Mouse (Mus musculus) 3T3-L1 (cell line): ENCODE data around the gene Tardbp.

Source experiments
- DNase-seq: peaks from one replicate; pipeline ENCODE4 v3.0.0-alpha.2; 2015; ENCODE audit warnings: low read depth, low spot score

Tardbp gene

GRCm38 (mm10) chr4:148602357-148603120, 24.3 kb downstream of the Tardbp start, which contains the start of gene Masp2:
TSS of gene Masp2 (plus strand) at chr4:148602554.
- DNase-seq: no peak

GRCm38 (mm10) chr4:148601871-148602270, 24.9 kb downstream of the Tardbp start:
- no peak for DNase-seq

DNA sequence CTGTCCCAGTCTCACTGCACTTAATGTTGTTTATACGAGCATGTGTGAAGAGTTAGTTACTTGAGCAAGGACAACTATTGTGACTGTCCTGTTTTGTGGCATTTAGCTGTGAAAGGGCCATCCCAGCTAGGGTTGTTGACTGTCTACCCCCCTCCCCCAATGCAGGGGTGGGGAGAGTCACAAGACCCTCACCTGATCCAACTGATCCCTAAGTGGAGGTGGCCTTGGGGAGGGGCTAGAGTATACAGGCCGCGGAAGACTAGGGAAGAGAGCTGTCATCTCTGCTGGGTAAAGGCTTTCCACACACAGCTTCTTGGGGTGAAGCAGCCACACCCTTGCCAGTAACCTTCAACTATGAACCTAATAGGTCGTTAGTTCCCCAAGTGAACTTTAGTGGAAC, 26.5 kb downstream of the Tardbp start:
- no peak for DNase-seq

DNA sequence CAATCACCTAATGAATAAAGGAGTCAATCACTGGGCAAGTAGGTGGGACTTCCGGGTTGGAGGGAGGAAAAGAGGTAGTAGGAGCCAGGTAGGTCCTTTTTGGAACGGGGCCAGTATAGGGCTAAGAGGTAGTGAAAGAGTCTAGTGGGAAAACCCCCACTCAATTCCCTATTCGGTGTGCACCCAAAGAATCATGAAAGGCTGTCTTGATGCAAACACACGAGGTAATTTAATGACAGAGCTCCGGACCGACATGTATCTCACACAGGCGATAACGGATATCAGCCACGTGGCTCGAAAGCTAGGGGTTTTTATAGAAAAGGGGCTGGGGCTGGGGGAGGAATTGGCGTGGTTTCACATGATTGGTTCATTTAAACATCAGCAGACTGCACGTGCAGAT, 28.0 kb downstream of the Tardbp start:
- no peak for DNase-seq

GRCm38 (mm10) chr4:148596731-148597130, 30.1 kb downstream of the Tardbp start:
- DNase-seq: no peak

DNA sequence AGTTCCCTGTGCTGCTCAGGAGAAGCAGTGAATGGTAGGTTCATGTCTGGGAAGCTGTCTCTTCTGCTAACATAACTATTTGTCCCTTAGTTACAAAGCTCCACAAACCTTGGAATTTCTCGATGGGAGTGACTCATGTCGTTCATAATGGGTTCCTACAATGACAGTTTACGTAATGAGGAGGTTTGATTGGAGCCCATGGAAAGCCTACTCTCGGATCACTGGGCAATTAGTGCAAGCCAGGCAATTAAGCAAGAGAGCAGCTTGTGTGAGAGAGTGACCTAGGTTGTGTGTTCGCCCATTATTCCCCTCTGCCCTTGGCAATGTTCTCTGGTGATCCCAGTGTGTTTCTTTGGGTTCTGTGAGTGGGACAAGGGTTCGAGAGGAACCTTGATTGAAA, 30.9 kb downstream of the Tardbp start:
- DNase-seq: no peak

GRCm38 (mm10) chr4:148593996-148594395, 32.8 kb downstream of the Tardbp start:
- DNase-seq: no peak

DNA sequence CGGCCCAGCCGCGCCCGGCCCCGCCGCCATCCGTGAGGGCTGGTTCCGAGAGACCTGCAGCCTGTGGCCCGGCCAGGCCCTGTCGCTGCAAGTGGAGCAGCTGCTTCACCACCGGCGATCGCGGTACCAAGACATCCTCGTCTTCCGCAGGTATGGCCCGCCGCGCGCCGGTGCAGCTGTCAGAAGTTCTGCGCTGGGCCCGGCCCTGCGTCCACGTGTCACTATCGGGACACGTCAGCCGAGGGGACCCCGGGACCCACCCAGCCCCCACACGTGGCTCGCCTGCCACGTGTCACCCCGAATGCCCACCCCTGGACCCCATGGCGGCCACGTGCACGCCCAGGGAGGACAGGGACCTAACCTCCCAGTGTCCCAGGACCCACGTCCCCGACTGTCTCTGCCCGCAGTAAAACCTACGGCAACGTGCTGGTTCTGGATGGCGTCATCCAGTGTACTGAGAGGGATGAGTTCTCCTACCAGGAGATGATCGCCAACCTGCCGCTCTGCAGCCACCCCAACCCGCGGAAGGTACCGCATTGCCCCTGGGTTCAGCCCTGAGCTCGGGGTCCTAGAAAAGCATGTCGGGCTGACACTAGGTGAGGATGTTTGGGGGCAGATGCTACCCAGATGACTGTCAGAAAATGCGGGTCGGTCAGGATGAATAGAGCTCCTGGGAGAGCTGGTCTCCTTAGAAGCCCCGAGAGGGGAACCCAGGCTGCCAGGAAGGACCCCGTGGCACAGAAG, 35.0 kb downstream of the Tardbp start:
- DNase-seq: peak; percentile 46

DNA sequence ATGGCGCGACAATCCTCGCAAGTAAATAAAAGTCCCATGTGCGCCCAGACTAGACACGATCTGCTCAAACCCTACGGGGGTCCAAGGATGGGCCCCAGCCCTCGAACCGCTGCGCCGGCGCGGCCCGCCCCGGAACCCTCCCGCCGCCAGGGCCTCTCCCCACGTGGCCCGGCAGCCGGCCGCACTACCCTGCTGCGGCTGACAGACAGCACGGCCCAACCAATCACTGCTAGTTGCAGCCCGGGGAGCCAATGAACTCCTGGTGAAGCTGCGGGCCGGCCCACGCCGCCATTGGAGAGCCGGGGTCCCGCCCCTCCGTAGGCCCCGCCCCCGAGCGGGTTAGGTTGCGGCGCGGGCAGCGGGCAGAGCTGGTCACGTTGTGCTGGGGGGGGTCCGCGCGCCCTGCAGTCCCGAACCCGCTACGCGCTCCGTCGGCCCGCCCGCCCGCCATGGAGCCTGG, 35.6 kb downstream of the Tardbp start, which contains the start of gene Srm:
Gene Srm (plus strand): TSS at position 333 of the 460 bp plus-strand sequence.
- DNase-seq: peak; percentile 95

DNA sequence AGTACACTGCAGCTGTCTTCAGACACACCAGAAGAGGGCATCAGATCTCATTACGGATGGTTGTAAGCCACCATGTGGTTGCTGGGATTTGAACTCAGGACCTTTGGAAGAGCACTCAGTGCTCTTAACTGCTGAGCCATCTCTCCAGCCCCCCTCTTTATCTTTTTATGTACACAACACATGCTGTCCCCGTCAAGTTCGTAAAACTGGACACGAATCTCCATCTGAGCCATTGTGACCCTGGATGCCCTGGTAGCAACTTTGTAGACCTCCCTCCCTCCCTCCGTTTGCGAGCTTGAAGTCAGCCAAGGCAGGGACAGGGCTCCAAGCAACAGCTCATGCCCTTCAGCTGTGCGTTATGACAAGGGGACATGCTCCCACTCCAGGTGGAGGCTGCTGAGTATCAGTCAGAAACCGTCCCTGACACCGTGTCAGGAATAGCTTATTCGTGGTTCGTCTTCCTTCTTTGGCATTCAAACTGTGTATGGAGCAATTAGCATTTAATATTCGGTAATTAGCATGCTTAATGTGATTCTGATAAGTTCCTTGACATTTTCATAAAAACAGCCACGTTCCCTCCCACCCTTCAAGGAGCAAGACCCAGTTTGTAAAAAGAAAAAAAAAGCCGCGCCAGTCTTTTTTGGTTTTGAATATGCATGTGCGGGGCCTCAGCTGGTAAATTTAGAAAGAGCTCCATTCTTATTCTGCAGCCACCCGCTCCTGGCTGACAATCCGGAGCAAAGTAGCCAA, 36.2 kb downstream of the Tardbp start:
- DNase-seq: no peak

GRCm38 (mm10) chr4:148589565-148589964, 37.3 kb downstream of the Tardbp start:
- no peak for DNase-seq

GRCm38 (mm10) chr4:148588793-148589192, 38.0 kb downstream of the Tardbp start:
- no peak for DNase-seq

DNA sequence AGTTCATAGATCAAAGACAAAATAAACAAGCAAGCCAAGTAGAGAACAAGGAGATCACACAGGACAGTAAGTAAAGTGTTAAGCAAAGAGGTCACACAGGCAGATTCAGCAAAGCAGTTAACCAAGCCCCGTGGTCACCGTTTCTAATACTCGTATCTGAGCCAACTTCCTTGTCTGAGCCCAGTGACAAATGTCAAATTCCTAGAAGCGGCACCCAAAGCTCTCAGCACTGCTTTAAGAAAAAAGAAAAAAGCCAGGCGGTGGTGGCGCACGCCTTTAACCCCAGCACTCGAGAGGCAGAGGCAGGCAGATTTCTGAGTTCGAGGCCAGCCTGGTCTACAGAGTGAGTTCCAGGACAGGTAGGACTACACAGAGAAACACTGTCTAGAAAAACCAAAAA, 40.2 kb downstream of the Tardbp start:
- DNase-seq: no peak

- no peak for DNase-seq
Measured at GRCm38 (mm10) chr4:148583257-148583656, 43.6 kb downstream of the Tardbp start.

DNA sequence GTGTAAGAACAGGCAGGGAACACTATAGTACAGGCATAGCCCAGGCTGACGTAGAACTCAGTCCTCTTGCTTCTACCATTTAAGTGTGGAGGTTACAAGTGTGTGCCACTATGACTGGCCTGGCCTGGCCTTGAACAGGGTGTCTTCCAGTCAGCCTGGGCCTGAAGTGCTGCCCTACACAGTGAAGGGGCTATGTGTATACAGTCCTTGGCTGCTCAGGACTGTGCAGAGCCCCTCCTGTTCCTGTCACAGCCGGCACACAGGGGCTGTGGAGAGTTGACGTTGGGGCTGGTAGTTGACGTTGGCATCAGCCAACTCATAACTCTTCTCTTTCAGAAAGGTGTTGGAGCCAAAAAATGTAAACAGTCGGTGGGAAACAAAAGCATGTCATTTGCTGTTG, 45.4 kb downstream of the Tardbp start:
- DNase-seq: no peak

DNA sequence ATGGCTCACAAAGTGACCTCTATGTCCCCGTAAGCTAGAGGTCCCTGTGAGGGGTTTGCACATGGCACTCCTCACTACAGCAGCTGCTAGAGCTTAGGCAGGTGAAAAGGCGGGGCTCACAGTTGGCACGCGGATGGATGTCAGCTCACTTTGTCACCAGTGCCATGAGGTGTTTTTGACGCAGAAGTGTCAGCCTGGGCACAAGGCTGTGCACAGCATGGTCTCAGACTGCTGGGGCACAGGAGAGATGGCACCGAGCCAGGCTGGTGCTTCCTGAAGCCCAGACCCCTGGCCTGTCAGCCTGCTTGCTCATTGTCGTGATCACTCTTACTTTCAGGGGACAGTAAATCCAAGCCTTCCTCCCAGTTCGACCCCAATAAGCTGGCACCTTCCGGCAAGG, 46.1 kb downstream of the Tardbp start:
- DNase-seq: no peak

DNA sequence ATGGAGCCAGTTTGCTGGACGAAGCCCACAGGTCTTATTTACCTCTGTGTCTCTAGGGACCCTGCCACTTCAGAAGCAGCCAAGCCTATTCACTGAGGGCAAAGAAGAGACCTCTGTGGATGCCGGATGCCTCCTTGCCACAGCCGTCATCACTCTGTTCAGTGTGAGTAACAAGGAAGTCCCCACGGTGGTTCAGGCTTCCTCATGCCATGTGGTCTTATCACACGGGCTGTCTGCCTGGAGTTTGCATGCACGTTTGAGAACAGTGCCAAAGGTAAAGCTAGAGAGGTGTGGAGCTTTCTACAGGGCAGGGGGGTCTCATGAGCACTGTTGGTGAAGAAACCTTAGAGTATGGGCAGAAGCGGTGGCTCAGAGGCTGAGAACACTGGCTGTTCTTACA, 53.6 kb downstream of the Tardbp start:
- no peak for DNase-seq

DNA sequence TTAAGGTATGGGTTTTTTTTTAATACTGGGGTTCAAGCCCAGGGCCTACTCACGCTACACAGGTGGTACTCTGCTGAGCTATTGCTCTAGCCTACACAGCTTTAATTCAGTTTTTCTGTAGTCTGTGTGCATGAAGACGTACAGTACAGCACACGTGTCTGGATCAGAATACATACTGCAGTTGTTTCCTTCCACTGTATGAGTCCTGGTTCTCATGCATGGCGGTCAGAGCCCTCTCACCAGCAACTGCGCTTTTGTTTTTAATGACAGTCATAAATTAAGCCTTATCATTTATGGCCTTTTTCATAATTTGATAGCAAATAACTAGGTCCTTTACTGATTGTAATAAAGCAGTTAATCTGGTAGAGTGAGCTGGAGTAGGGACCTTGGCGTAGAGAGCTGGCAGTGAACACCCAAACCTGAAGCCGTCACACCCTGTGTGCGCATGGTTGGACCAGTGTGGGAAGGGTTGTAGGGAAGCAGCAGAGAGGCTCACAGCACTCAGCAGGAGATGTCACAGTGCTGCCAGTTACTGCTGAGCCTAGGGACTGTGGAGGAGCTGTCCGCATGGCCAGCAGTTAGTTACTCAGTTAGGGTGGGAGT, 56.0 kb downstream of the Tardbp start:
- no peak for DNase-seq

DNA sequence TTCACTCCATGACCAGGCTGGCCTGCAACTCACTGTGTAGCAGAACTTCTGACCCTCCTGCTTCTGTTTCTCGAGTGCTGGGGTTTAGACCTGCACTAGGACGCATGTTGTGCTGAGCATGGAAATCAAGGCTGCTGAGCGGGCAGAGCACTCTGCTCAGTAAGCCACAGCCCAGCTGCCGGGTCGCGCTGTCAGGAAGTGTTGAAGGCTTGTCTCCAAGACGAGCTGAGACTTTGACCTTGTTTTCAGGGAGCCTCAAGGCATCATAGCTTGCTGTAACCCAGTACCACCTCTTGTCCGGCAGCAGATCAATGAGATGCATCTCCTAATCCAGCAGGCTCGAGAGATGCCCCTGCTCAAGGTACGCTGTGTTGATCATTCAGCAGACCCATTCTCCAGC, 56.7 kb downstream of the Tardbp start:
- DNase-seq: no peak

DNA sequence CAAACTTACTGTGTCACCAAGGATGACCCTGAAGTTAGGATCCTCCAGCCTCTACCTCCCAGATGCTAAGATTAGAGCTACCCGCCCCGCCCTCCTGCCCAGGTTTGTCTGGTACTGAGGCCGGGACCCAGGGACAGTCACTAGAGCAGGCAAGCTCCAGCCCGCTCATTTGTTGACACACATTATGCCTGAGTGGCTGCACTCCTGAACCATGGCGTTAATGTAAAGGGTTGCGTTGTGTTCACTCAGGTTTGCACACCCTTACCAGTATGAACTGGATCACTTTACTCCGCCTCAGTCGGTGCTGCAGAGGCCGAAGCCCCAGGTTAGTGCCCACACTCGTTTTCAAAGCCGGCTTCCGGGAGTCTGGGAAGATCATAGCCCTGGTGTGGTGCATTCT, 63.2 kb downstream of the Tardbp start:
- DNase-seq: no peak

- DNase-seq: no peak
Measured at GRCm38 (mm10) chr4:148562676-148563075, 64.1 kb downstream of the Tardbp start.
